Mouse (Mus musculus): ENCODE measurements around the gene Ptp4a2.
"Not testable (repeated sequence)": the region's sequence is repeated elsewhere in the genome, so short reads cannot be mapped to it uniquely, and the experiment has no call there.

The Ptp4a2 gene

DNA sequence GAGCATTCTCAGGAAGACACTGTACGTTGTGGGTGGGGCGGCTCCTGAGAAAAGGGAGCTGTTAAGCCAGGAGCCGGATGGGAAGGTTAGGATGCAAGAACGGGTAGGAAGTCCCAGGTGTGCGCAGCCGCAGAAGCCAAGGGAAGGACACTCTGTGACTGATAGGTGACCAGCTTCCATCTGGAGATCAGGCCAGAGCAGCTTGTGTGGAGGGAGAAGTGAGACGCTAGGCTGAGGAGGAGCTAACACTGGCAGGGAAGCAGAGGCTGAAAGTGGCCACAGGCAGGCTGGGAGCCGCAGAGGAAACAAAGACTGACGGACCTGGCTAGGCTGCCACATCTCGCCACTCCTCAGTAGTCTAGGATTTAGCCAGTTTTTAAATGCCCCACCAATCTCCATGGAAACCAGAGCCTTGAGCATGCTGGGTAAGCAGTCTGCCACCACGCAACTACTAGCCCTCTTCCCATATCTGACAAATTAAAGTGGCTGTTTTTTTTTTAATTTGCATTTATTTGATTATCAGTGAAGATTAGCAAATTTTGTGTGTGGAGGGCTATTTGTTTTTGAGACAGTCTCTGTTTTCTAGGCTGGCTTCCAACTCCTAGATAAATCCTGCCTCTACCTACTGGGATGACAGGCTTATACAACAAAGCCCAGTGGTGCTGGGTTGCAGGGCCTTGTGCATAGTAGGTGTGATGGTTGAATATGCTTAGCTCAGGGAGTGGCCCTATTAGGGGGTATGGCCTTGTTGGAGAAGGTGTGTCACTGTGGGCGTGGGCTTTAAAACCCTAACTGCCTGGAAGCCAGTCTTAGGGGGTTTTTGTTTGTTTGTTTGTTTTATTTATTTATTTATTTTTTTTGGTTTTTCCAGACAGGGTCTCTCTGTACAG lies 73.3 kb downstream of the Ptp4a2 start:
- no peak for DNase-seq (ENCODE audit: low read depth)

- no peak for DNase-seq (ENCODE audit: low read depth)
These were observed 78.6 kb downstream of the Ptp4a2 start for GRCm38 (mm10) chr4:129889661-129890060.

- DNase-seq (ENCODE audit: low read depth), result no peak
These were observed 79.1 kb downstream of the Ptp4a2 start for GRCm38 (mm10) chr4:129890094-129890493.

GRCm38 (mm10) chr4:129894861-129895260 lies 83.8 kb downstream of the Ptp4a2 start:
- DNase-seq (ENCODE audit: low read depth), result no peak

GRCm38 (mm10) chr4:129898815-129899214 lies 87.8 kb downstream of the Ptp4a2 start:
- not testable (repeated sequence) for DNase-seq (ENCODE audit: low read depth)
